Mouse (Mus musculus): ENCODE measurements around the gene Crx. TPM values are rescaled to one million over a fixed set of nuclear protein-coding genes. Genes with fewer than 3 reads are reported as not detected.
"Not testable (repeated sequence)": the region's sequence is repeated elsewhere in the genome, so short reads cannot be mapped to it uniquely, and the experiment has no call there.

Crx gene
- not detected for total RNA-seq (2021)

DNA sequence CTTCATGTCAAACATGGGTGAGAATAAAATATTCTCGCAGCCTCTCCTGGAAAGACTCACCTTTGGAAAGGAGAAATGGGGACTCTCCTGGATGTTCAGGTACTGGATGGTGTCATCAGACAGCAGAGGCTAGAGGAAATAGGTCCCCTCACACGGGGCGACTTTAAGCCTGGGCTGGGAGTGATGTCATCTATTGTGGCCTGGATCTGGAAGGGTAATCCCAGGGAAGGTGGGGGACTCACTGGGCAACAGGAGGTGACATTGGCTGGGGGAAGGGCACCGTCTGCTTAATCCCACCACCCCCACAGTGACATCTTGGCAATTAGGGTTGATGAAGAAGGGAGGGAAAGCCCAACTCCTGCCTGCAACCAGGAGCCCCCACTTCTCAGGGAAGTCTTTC lies at the start of gene Crx:
Gene Crx (minus strand): TSS at position 213 of the 400 bp plus-strand sequence.
- no peak for DNase-seq
- intact Hi-C loops (cut with DNase I): no loop called here

DNA sequence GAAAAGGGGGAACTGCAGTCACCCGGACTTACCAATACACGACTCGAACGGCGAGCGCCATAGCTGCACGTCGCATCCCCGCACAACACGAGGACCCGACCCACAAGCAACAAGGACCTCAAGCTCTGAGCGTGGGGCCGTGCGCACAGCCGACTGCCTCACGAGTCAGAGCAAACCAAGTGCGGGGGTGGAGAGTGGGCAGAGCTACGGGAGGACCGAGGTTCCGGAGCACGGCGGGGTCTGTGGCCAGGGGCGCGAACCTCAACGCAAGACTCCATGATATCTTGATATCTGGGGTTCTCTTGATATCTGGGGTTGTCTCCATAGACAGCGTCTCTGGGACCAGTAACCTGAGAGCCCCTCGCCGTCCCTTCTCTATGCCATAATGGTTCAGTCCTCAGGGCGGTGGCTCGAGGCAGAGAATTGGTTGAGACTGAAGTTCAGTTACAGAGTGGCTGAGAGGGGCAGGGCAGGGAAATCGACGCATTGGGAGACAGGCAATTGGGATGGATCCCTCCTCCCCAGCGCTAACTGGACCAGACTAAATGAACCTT lies 42.5 kb upstream of the Crx start, which contains the start of gene Selenow:
Gene Selenow (minus strand): TSS at position 183 of the 554 bp plus-strand sequence.
- intact Hi-C loops (cut with DNase I): loop anchor here (5.0 kb wide), 1 partner anchor 130 kb away; no protein-coding TSS in a partner anchor
- peak; percentile 90 to 96 for DNase-seq

DNA sequence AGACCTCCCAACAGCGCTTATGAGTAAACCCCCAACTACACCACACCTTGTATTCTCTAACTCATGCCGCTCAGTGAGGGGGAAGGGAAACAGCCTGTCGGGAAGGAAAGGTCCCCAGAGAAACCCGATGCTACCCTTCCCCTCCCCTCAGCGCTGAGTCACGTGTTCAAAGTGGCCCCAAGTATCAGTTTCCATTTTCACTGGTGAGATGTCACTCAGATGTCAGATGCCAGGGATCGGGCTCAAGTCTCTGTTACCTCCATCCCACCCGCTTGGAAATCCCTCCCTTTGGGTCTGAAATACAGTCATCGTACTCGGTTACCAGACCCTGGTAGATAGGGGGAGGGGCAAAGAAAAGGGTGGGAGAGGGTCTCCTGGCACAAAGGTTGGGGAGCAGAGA lies 42.0 kb upstream of the Crx start:
- no peak for DNase-seq
- intact Hi-C loops (cut with DNase I): loop anchor here (5.0 kb wide), 1 partner anchor 131 kb away; no protein-coding TSS in a partner anchor

DNA sequence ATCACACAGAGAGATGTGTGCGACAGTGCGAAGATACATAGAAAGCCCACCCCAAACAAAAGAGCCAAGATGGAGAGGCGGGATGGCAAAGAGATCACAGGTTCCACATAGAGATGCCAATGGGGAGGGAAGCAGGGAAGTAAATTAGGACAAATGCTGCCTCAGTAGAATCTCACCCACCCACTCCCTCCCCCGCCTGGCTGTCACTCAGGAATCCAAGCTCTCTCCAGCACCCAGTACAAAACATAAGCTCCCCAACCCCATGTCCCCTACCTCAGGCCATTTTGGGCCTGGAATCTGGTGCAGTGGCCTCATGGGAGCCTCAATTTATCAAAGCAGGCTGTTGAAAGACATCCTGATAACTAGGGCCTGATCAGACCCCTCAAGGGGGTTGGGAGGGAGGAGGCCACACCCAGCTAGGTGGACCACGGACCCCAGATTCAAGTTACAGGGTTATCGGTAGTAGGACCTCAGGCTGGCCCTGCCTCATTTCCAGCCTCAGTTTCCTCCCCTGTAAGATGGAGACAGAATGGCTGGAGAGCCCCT lies 41.0 kb upstream of the Crx start:
- intact Hi-C loops (cut with DNase I): loop anchor here (5.0 kb wide), 1 partner anchor 132 kb away; no protein-coding TSS in a partner anchor

DNA sequence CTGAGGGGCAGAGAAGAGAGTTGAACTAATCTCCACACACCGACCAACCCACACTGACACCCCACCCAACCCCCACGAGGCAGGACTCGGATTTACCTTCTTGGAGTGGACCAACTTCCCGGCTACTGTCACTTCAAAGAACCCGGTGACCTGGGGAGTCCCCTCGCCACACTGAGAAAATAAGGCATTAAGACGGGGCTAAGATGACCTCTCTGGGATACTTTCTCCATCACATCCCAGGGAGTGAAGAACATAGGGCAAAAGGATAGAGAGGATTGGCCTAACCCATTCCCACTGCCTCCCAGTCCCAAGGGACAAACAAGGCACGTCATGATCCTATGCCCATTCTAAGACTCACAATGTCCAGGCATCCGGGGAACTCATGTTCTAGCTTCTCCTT lies 40.2 kb upstream of the Crx start:
- DNase-seq: no peak
- intact Hi-C loops (cut with DNase I): loop anchor here (5.0 kb wide), 1 partner anchor 132 kb away; no protein-coding TSS in a partner anchor

More for the DNA sequence above, 41.0 kb upstream of the Crx start:
- no peak for DNase-seq

DNA sequence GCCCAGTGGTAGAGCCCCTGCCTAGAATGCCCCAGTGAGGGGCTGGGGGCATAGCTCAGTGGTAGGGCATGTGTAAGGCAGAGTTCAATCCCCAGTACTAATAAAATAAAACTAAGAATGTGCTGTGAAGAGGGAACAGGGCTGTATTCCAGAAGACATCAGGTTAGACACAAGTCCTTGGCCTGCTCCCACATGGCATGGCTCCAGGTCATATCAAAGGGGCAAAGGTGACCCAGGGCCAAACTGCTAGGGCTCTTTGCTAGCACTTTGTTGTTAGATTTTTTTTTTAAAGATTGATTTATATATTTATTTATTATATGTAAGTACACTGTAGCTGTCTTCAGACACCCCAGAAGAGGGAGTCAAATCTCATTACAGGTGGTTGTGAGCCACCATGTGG lies 38.6 kb upstream of the Crx start:
- no peak for DNase-seq
- intact Hi-C loops (cut with DNase I): no loop called here

DNA sequence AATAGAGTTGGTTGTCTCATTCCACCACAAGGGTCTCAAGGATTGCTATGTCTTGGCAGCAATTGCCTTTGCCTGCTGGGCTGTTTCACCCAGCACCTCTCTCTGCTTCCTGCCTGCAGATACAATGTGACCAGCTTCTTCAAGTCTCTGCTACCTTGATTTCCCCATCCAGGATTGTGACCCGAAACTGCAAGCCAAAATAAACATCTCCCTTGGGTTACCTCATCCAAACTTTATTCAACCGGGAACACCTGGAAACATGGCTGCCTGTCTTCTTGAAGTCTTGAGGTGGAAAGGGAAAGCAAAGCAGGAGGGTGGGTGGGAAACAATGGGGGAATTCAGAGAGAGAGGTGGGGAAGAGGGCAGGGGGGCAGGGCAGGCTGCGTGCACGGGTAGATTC lies 37.2 kb upstream of the Crx start:
- no peak for DNase-seq
- intact Hi-C loops (cut with DNase I): no loop called here

DNA sequence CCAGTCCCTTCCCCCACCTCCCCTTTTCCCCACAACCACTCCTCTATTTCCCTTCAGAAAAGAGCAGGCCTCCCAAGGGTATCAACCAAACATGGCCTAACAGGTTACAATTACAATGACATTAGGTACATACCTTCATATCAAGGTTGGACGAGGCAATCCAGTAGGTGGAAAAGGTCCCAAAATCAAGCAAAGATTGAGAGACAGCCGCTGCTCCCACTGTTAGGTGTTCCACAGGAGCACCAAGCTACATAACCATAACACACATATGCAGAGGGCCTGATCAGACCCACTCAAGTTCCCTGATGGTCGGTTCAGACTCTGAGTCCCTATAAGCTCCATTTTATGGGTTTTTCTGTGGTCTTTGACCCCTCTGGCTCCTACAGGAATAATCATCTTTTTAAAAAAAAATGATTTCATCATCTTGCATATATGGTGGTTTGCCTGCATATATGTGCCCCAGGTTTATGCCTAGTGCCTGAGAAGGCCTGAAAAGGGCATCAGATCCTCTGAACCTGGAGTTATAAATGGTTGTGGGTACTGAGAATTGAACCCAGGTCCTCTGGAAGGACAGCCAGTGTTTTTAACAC lies 36.5 kb upstream of the Crx start:
- intact Hi-C loops (cut with DNase I): no loop called here
- DNase-seq: no peak

DNA sequence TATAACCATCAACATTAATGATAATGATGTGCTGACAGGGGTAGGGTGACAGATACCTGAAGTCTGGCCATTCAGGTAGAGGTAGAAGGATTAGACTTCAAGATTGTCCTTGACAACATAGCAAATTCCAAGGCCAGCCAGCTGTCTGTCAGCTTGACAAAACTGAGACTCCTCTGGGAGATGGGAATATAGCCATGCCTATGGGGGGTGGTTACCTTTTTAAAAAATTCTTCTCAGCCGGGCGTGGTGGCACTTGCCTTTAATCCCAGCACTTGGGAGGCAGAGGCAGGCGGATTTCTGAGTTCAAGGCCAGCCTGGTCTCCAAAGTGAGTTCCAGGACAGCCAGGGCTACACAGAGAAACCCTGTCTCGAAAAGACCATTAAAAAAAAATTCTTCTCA lies 35.9 kb upstream of the Crx start:
- intact Hi-C loops (cut with DNase I); DNase-seq: not testable (repeated sequence)

DNA sequence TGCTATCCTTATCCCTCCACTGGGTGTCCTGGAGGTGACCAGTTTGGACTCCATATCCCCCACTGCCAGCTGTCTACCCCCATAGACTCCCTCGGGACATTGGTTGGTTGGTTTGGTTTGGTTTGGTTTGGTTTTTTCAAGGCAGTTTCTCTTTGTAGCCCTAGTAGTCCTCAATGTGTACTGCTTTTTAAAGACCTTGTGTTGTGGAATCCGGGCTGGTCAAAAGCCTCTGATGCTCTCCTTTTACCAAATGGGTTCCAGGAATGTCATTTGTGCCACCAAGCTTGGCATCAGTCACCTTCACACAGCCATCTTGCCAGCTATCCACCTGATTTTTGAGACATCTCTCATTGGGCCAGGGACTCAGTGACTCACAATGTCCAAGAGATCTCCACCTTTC lies 35.0 kb upstream of the Crx start:
- no peak for DNase-seq
- intact Hi-C loops (cut with DNase I): no loop called here

DNA sequence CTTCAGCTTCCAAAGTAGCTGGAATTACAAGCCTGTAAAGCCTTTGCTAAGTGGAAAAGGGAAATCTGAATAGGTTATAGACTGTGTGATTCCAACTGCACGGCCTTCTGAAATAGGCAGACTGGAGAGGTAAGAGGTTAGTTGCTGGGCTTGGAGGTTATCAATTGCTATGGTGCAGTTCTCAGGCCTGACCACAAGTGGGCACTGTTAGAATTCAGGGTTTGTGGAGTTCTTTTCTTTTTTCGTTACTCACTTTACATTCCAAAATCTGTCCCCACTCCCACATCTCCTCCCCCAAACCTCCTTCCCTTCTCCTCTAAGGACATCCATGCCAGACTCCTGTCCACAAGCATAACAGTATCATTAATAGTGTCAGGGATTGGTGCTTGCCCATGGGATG lies 34.5 kb upstream of the Crx start:
- peak; percentile 34 to 57 for DNase-seq
- intact Hi-C loops (cut with DNase I): no loop called here

DNA sequence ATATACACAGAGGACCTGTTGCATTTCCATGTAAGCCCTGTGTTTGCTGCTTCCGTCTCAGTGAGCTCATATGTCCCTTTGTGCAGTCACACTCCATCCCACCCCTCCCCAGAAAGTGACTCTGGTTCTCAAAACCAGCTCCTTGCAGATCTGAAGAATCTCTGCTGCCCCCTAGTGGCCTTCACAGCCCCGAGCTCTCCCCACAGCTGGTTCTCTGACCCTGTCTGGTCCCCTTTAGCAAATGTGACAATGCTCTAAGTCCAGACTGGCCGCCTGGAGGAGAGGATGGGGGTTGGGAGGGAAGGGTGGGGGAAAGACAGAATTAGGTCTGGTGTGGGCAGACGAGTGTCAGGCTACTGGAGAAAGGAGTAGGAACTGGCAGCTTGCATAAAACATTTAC lies 32.4 kb upstream of the Crx start:
- intact Hi-C loops (cut with DNase I): no loop called here
- peak; percentile 64 to 75 for DNase-seq

DNA sequence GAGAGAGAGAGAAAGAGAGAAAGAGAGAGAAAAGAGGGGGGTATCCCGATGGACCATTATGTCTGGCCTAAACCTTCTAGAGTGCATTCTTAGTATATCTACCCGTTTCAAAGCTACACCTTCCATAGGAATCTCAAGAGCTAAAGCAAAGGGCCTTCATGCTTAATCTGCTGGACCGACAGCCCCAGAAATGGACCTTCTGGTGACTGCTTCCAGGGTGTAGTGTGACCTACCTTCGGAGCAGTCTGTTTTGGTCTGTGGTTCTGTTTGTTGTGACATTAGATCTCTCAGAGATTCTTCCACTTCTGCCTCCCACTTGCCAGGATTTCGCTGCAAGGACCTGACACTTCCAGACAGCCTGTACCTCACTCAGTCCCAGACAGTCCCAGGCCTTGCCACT lies 30.8 kb upstream of the Crx start:
- intact Hi-C loops (cut with DNase I): no loop called here
- DNase-seq: no peak

DNA sequence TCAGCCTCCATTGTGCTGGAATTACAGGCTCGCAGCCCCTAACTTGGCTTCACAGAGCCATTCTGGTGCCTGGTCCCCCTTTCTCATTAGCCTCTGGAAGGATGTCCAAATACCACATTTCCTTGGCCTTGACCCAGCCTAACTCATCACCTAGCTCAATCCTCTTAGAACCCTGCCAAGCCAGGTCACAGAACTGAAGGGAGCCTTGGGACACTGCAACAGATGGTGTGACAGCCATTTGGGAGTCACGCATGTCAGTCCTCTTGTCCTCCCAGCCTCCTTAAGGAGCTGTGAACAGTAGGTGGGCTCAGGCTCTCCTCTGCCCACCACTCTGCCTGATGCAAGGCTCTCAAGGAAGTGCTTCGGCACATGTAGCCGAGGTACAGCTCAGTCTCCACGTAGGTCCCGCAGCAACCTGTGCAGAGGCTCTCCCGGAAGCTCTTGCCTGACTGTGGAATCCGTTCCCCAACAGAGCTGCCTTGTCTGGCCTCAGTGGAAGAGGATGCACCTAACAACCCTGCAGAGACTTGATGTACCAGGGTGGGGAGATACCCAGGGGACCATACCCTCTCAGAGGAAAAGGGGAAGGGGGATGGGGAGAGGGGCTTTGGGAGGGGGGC lies 28.3 kb upstream of the Crx start:
- no peak for DNase-seq
- intact Hi-C loops (cut with DNase I): no loop called here

DNA sequence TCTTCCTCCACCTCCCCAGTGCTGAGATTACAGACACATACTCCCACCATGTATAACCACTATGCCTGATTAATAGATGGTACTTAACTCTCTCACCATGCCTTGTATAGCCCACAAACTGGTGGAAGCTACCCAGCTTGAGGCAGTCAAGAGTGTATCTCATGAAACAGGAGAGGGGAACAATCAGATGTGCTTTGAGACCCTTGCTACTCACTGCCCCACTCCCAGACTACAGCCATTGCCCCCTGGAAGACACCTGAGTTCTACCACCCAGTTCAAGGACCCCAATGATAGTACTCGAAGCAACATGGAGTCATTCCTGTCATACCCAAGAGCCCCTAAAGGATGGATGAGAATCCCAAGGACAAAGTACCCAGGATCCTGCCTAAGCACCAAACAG lies 26.8 kb upstream of the Crx start:
- no peak for DNase-seq
- intact Hi-C loops (cut with DNase I): no loop called here

DNA sequence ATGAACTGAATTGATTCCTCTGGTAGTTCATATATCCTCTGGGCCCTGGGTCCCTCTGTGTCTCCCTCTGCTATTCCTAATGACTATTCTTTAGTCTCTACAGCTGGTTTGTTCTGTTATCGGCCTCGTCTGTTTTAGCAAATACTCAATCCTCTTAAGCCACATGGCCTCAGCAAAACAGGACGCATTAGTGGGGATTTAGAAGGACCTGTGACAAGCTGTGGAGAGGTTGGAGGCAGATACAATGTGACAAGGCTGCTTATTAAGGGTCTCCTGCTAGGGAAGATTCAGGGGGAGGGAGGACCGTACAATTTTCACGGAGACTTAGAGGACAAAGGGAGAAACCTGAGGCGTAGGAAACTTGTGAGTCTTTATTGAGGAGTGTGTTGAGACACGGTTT lies 26.1 kb upstream of the Crx start:
- no peak for DNase-seq
- intact Hi-C loops (cut with DNase I): no loop called here

DNA sequence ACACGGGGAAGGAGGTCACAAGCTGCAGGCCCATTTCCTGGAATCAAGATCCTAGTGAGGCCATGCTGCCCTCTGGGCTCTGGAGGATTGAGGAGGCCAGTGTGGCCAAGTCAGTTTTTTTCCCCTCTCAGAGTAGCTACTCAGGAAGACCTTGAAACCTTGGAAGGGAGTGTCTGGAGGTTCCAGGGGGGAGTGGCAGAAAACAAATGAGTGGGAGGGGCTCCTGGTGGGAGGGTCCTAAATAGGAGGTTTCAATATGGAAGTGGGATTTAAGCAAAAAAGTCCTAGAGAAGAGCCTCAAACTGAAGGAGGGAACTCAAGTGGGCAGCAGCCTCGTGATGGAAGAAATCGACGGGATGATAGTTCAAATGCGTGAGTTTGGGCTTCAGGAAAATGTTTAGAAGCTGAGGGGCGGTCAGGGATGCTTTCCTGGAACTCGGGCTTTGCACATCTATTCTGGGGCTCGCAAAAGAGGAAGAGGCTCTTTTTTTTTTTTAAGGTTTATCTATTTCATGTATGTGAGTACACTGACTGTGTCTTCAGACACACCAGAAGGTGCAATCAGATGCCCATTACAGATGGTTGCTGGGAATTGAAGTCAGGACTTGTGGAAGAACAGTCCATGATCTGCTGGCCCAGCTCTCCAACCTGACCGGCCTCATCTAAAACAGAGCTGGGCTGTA lies 21.7 kb upstream of the Crx start:
- no peak for DNase-seq
- intact Hi-C loops (cut with DNase I): no loop called here

DNA sequence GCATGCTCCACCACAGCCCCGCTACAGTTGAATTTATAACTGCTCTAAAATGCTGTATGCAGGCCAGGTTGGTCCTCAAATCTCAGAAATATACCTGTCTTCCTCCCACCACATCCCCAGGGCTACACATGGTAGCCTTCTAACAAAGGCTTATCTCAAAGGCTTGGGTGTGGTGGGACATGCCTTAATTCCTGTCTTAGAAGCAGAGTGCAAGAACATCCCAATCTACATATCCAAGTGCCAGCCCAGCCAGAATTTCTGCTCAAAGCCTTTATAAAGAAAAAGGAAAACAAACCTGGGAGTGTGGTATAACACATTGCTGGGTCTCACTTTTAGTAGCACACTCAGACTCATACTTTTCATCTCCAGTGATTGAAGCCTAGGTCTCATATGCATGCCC lies 14.5 kb upstream of the Crx start:
- intact Hi-C loops (cut with DNase I): no loop called here
- no peak for DNase-seq

DNA sequence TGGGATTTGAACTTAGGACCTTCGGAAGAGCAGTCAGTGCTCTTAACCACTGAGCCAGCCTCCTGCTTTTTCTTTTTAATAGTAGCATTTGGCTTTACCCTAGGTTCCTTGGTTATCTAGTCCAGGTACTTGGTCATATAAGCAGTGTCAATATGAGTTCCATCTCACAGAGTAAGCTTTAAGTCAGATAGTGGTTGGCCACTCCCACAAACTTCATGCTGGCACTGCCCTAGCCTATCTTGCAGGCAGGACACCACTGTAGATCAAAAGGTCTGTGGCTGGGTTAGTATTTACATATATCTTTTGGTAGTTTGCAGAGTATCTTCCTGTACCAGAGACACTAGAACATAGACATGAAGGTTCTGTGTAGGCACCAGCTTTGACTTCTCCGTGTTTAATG lies 4.4 kb upstream of the Crx start:
- intact Hi-C loops (cut with DNase I): no loop called here

DNA sequence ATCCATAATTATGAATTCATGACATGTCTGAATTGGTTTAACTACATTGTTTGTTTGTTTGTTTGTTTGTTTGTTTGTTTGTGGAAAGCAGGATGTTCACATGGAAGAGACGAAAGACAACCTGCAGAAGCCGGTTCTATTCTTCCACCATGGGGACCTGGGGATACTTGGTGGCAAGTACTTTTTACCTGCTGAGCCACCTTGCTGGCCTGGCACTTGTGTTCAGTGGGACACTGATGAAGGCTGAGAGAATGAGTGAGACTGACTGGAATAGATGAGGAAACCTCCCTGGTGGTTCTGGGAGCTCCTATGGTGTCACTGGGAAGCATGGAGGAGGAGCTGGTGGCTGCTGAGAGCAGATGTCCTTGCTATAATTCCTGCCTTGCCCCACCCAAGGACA lies 2.5 kb upstream of the Crx start, which contains the start of gene Crxos:
Gene Crxos (plus strand): TSS at position 301 of the 400 bp plus-strand sequence.
- DNase-seq: no peak
- intact Hi-C loops (cut with DNase I): no loop called here

More for the DNA sequence above, 4.4 kb upstream of the Crx start:
- DNase-seq: no peak

DNA sequence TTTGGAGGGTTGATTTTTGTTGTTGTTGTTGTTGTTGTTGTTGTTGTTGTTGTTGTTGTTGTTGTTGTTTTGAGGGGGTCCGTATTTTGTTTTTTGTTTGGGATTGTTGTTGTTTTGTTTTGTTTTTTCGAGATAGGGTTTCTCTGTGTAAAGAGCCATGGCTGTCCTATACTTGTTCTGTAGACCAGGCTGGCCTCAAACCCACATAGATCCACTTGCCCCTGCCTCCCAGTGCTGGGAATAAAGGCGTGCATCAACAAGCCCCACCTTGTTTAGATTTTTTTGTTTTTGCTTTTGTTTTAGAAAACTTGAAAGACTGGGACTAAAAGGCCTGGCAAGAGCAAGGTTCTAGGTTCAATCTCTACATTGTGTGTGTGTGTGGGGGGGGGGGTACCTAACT lies 2.1 kb upstream of the Crx start:
- intact Hi-C loops (cut with DNase I): no loop called here
- DNase-seq: no peak

Measured in heart, postnatal 36 days (tissue).